Mouse (Mus musculus) pancreas, adult 10 weeks (tissue): ENCODE measurements around the gene Olfr474. TPM values are rescaled to one million over a fixed set of nuclear protein-coding genes. Genes with fewer than 3 reads are reported as not detected.

ENCODE experiments used
- polyA plus RNA-seq: library from polyadenylated mRNA; stranded (reverse); fragments of 350-450 nt; fragmentation: Illumina TruSeq; extraction: RNeasy Lipid Tissue Mini Kit (QIAGEN cat#74804); gene quantifications from one replicate; pipeline ENCODE4 v1.2.3, GENCODE M21; 2015; ENCODE audit warnings: low read depth, low replicate concordance; ENCODE audit not compliant: insufficient read depth

Olfr474 gene
- polyA plus RNA-seq = not detected

GRCm38 (mm10) chr7:107954343-107954742 lies at the start of gene Olfr474:
Gene Olfr474 (plus strand): TSS chr7:107954643.

GRCm38 (mm10) chr7:107930146-107930545 lies 24.3 kb upstream of the Olfr474 start, which contains the start of gene Olfr473:
Gene Olfr473 (plus strand): TSS chr7:107930446.

GRCm38 (mm10) chr7:107964503-107964902 lies 10.1 kb downstream of the Olfr474 start, which contains the start of gene Olfr476:
Gene Olfr476 (plus strand): TSS chr7:107964803.

GRCm38 (mm10) chr7:107986393-107986792 lies 31.9 kb downstream of the Olfr474 start, which contains the start of gene Olfr477:
Gene Olfr477 (plus strand): TSS chr7:107986693.

Other genes starting within 250 kb of the Olfr474 start
- not detected for gene Cyb5r2, start 196.6 kb upstream of the Olfr474 start, polyA plus RNA-seq
- not detected for gene Ovch2, start 153.4 kb upstream of the Olfr474 start, polyA plus RNA-seq
- gene Olfr467, start 142.4 kb upstream of the Olfr474 start, polyA plus RNA-seq = not detected
- gene Olfr469, start 129.1 kb upstream of the Olfr474 start, polyA plus RNA-seq = not detected
- not detected for gene Olfr470, start 107.2 kb upstream of the Olfr474 start, polyA plus RNA-seq
- gene Olfr472, start 56.7 kb upstream of the Olfr474 start, polyA plus RNA-seq = not detected
- gene Olfr473, start 24.2 kb upstream of the Olfr474 start, polyA plus RNA-seq = not detected
- gene Olfr476, start 10.2 kb downstream of the Olfr474 start, polyA plus RNA-seq = not detected
- gene Olfr477, start 32.0 kb downstream of the Olfr474 start, polyA plus RNA-seq = not detected
- gene Olfr478, start 79.3 kb downstream of the Olfr474 start, polyA plus RNA-seq = not detected
- not detected for gene Olfr479, start 96.0 kb downstream of the Olfr474 start, polyA plus RNA-seq
- not detected for gene Olfr480, start 112.7 kb downstream of the Olfr474 start, polyA plus RNA-seq
- gene Olfr481, start 125.2 kb downstream of the Olfr474 start, polyA plus RNA-seq = not detected
- gene Olfr482, start 142.9 kb downstream of the Olfr474 start, polyA plus RNA-seq = not detected
- not detected for gene Olfr483, start 146.2 kb downstream of the Olfr474 start, polyA plus RNA-seq
- not detected for gene Olfr484, start 172.8 kb downstream of the Olfr474 start, polyA plus RNA-seq
- gene Olfr485, start 205.2 kb downstream of the Olfr474 start, polyA plus RNA-seq = not detected
- not detected for gene Olfr486, start 218.1 kb downstream of the Olfr474 start, polyA plus RNA-seq